Comparison of ENCODE assay signal across 17 mouse cellular contexts in genomic region chr5:143059958-143060357, GRCm38 (mm10). TPM values are rescaled to one million over a fixed set of nuclear protein-coding genes. Genes with fewer than 3 reads are reported as not detected.
DNase-seq lines count a peak whose midpoint lies in the region; ATAC-seq and TF ChIP-seq lines count a peak whose summit lies in the region.
"Had no signal": no experiment of that assay in that cellular context is flagged by ENCODE, and none has a peak within 500 bp of the region (broad histone marks: within the 10 kb centered on the region; RNA-seq: fewer than 3 reads in every experiment).

No protein-coding gene starts in this region.

- no peak for TF ChIP-seq POLR2A in olfactory bulb, adult 2 months (IDR thresholded peaks at IDR 0.05; ENCODE audit: insufficient read depth, low read depth, low read length)

- no peak for DNase-seq in heart, adult 18-20 months
- DNase-seq in stomach, postnatal 0 days (ENCODE audit: low spot score) = no peak
- no peak for DNase-seq in urinary bladder, postnatal 14 days (ENCODE audit: low spot score)
- DNase-seq: cerebellum, adult 18-20 months; gastrocnemius, postnatal 10 days; kidney, adult 2 months; kidney, postnatal 25 days; left cerebral cortex, postnatal 4 days; lung, embryonic 14.5 days; right cerebral cortex, postnatal 14 days had no signal

- H3K27me3 ChIP-seq in heart, embryonic 11.5 days (ENCODE audit: control insufficient read depth, insufficient read depth, low read length) = no peaks in the 10 kb centered on the region
- H3K27me3 ChIP-seq in stomach, embryonic 15.5 days (replicated peaks) = no peaks in the 10 kb centered on the region
- no peaks in the 10 kb centered on the region for H3K27me3 ChIP-seq in stomach, postnatal 0 days (ENCODE audit: control insufficient read depth, insufficient read depth, low read length)
- H3K27me3 ChIP-seq in liver, embryonic 12.5 days (replicated peaks) = no peaks in the 10 kb centered on the region
- H3K27me3 ChIP-seq: embryonic facial prominence, embryonic 13.5 days; forebrain, embryonic 15.5 days had no signal

- peak overlapping the region; percentile 93 for H3K27ac ChIP-seq in heart, embryonic 11.5 days (ENCODE audit: low read depth, low read length)
- peak overlapping the region; percentile 88; the same call in 1 of the 2 replicates for H3K27ac ChIP-seq in stomach, embryonic 15.5 days
- H3K27ac ChIP-seq in stomach, postnatal 0 days (replicated peaks) = no peak overlapping the region
- H3K27ac ChIP-seq in liver, embryonic 12.5 days = peak overlapping the region; percentile 99
- H3K27ac ChIP-seq in olfactory bulb, adult 2 months (ENCODE audit: insufficient read depth, low read depth, low read length) = 0 out of 2 replicates have a peak overlapping the region, but pooled peaks have one; percentile 43

- no peak overlapping the region; the same call in 1 of the 2 replicates for H3K9ac ChIP-seq in heart, embryonic 11.5 days (ENCODE audit: low read depth, low read length)
- H3K9ac ChIP-seq in stomach, embryonic 15.5 days = no peak overlapping the region
- H3K9ac ChIP-seq in stomach, postnatal 0 days (ENCODE audit: low read length) = no peak overlapping the region
- H3K9ac ChIP-seq in liver, embryonic 12.5 days = peak overlapping the region; percentile 73; the same call in 1 of the 2 replicates
- H3K9ac ChIP-seq: embryonic facial prominence, embryonic 13.5 days; forebrain, embryonic 15.5 days; lung, embryonic 14.5 days had no signal

- H3K36me3 ChIP-seq in heart, embryonic 11.5 days (ENCODE audit: control insufficient read depth, insufficient read depth, low read length) = 0 out of 2 replicates have a peak, but pooled peaks cover 2% of the 10 kb centered on the region
- peaks cover 5% of the 10 kb centered on the region; the same call in 1 of the 2 replicates for H3K36me3 ChIP-seq in stomach, embryonic 15.5 days
- H3K36me3 ChIP-seq in stomach, postnatal 0 days (ENCODE audit: control insufficient read depth, insufficient read depth, low read length) = no peaks in the 10 kb centered on the region
- H3K36me3 ChIP-seq in liver, embryonic 12.5 days = peaks cover 42% of the 10 kb centered on the region

- TF ChIP-seq EP300 in stomach, postnatal 0 days (optimal IDR thresholded peaks at IDR 0.05) = no peak

- no peak for ATAC-seq in heart, embryonic 11.5 days (replicated peaks; ENCODE audit: insufficient number of reproducible peaks, low FRiP score, low TSS enrichment)
- ATAC-seq in stomach, embryonic 15.5 days (ENCODE audit: insufficient read depth, low FRiP score, low read depth) = peak; percentile 16; the same call in 1 of the 2 replicates
- no peak for ATAC-seq in stomach, postnatal 0 days (ENCODE audit: low FRiP score, low TSS enrichment)
- ATAC-seq in liver, embryonic 12.5 days = peak; percentile 56
- ATAC-seq in activated CD4-positive, CD25-positive, alpha-beta regulatory T cell, adult 4 months = no peak
- ATAC-seq: forebrain, embryonic 15.5 days had no signal

- H3K4me2 ChIP-seq in heart, embryonic 11.5 days = no peak overlapping the region
- no peak overlapping the region for H3K4me2 ChIP-seq in stomach, embryonic 15.5 days
- no peak overlapping the region for H3K4me2 ChIP-seq in stomach, postnatal 0 days (replicated peaks; ENCODE audit: low read depth)
- H3K4me2 ChIP-seq in liver, embryonic 12.5 days = peak overlapping the region; percentile 67
- H3K4me2 ChIP-seq: embryonic facial prominence, embryonic 13.5 days; forebrain, embryonic 15.5 days; lung, embryonic 14.5 days had no signal

- H3K4me1 ChIP-seq in heart, embryonic 11.5 days (ENCODE audit: control insufficient read depth, insufficient read depth, low read length) = peaks cover 55% of the 10 kb centered on the region
- peaks cover 24% of the 10 kb centered on the region for H3K4me1 ChIP-seq in stomach, embryonic 15.5 days
- no peaks in the 10 kb centered on the region; the same call in 1 of the 2 replicates for H3K4me1 ChIP-seq in stomach, postnatal 0 days (replicated peaks; ENCODE audit: control insufficient read depth, insufficient read depth)
- peaks cover 92% of the 10 kb centered on the region for H3K4me1 ChIP-seq in liver, embryonic 12.5 days
- 0 out of 2 replicates have a peak, but pooled peaks cover 2% of the 10 kb centered on the region for H3K4me1 ChIP-seq in olfactory bulb, adult 2 months (ENCODE audit: control insufficient read depth, insufficient read depth, low read length)

- H3K9me3 ChIP-seq in heart, embryonic 11.5 days (replicated peaks; ENCODE audit: control insufficient read depth, low read length) = no peaks in the 10 kb centered on the region
- H3K9me3 ChIP-seq in stomach, embryonic 15.5 days = no peaks in the 10 kb centered on the region
- no peaks in the 10 kb centered on the region for H3K9me3 ChIP-seq in stomach, postnatal 0 days (ENCODE audit: control insufficient read depth, low read length)
- H3K9me3 ChIP-seq in liver, embryonic 12.5 days (replicated peaks) = no peaks in the 10 kb centered on the region
- H3K9me3 ChIP-seq: embryonic facial prominence, embryonic 13.5 days; forebrain, embryonic 15.5 days had no signal

- H3K4me3 ChIP-seq in heart, embryonic 11.5 days (ENCODE audit: low read depth, low read length) = no peak overlapping the region
- H3K4me3 ChIP-seq in stomach, embryonic 15.5 days (replicated peaks) = no peak overlapping the region
- H3K4me3 ChIP-seq in stomach, postnatal 0 days (ENCODE audit: low read depth, low read length) = no peak overlapping the region
- no peak overlapping the region for H3K4me3 ChIP-seq in liver, embryonic 12.5 days
- no peak overlapping the region for H3K4me3 ChIP-seq in olfactory bulb, adult 2 months (ENCODE audit: insufficient read depth, low read depth, low read length)
- H3K4me3 ChIP-seq: embryonic facial prominence, embryonic 13.5 days; forebrain, embryonic 15.5 days had no signal

- WGBS in heart, embryonic 11.5 days (ENCODE audit: insufficient replicate concordance) = 68% methylated on average over 1 of the region's 1 CpGs
- 70% methylated on average over 1 of the region's 1 CpGs for WGBS in stomach, embryonic 15.5 days
- WGBS in stomach, postnatal 0 days = 87% methylated on average over 1 of the region's 1 CpGs
- 36% methylated on average over 1 of the region's 1 CpGs for WGBS in liver, embryonic 12.5 days (ENCODE audit: insufficient replicate concordance)
- WGBS in olfactory bulb, adult 2 months = 93% methylated on average over 1 of the region's 1 CpGs

- TF ChIP-seq CTCF in stomach, postnatal 0 days (IDR thresholded peaks at IDR 0.05; ENCODE audit: low read depth) = no peak
- TF ChIP-seq CTCF in olfactory bulb, adult 2 months (IDR thresholded peaks at IDR 0.05; ENCODE audit: insufficient read depth, low read depth, low read length) = no peak

RNA-seq across cellular contexts. Expression of gene Rnf216, which starts 52.8 kb away (rescaled TPM):
- polyA plus RNA-seq in heart, embryonic 11.5 days (2014; fragmentation: Nextera tagmentation; extraction: Ambion mirVana) = 22.8 and 35.2 TPM in 2 replicates
- total RNA-seq in heart, adult 18-20 months (2021) = 10 to 100 TPM; 23.3 to 25.7 TPM
- polyA plus RNA-seq in stomach, embryonic 15.5 days (2015; fragmentation: Nextera tagmentation; extraction: Ambion mirVana) = 33.9 and 35.2 TPM in 2 replicates
- 15.4 and 15.6 TPM in 2 replicates for polyA plus RNA-seq in stomach, postnatal 0 days (2015; fragmentation: Nextera tagmentation; extraction: Ambion mirVana)
- polyA plus RNA-seq in liver, embryonic 12.5 days (2016; fragmentation: Nextera tagmentation; extraction: Ambion mirVana) = 28.5 and 30.1 TPM in 2 replicates
- polyA plus RNA-seq in olfactory bulb, adult 2 months (2012; ENCODE audit: insufficient read depth, insufficient read length, low replicate concordance, missing spikeins) = not detected in 2 replicates
- polyA plus RNA-seq in activated CD4-positive, CD25-positive, alpha-beta regulatory T cell, adult 4 months (2017; shearing (Covaris generic)) = 10 to 100 TPM; 28.7 to 30.4 TPM

Comparison
In these comparisons a context has a peak if more than half of its experiments do, and no peak if none do; other contexts are left out.
1. ATAC-seq: peak in stomach, embryonic 15.5 days (single experiment) and liver, embryonic 12.5 days (single experiment); none in heart, embryonic 11.5 days (single experiment), stomach, postnatal 0 days (single experiment) and activated CD4-positive, CD25-positive, alpha-beta regulatory T cell, adult 4 months (single experiment).